Mouse (Mus musculus) midbrain, embryonic 16.5 days (tissue): ENCODE measurements around the gene Tnfaip3. TPM values are rescaled to one million over a fixed set of nuclear protein-coding genes. Genes with fewer than 3 reads are reported as not detected.

Experiments
- ATAC-seq: fragments of 200-750 bp; cut with Nextera tagmentation; 2 replicates; pipeline ENCODE4 v1.8.0; 2017; ENCODE audit warnings: moderate TSS enrichment
- H3K27ac ChIP-seq: fragments of 300-500 bp; sonication (generic); 2 replicates; pipeline ENCODE4 v1.5.1; 2014; ENCODE audit warnings: mild to moderate bottlenecking, low read length, mixed read lengths
- H3K27me3 ChIP-seq: fragments of 300-500 bp; sonication (generic); 2 replicates; pipeline ENCODE4 v1.6.1; 2014; ENCODE audit warnings: low read depth, low read length, mixed read lengths; ENCODE audit not compliant: control insufficient read depth, insufficient read depth
- H3K36me3 ChIP-seq: fragments of 300-500 bp; sonication (generic); 2 replicates; pipeline ENCODE4 v1.6.1; 2014; ENCODE audit warnings: mild to moderate bottlenecking, low read length, moderate library complexity, mixed read lengths; ENCODE audit not compliant: control insufficient read depth, insufficient read depth
- H3K4me1 ChIP-seq: fragments of 300-500 bp; sonication (generic); 2 replicates; pipeline ENCODE4 v1.6.1; 2014; ENCODE audit warnings: mild to moderate bottlenecking, low read length, mixed read lengths; ENCODE audit not compliant: control insufficient read depth, insufficient read depth
- H3K4me2 ChIP-seq: fragments of 300-500 bp; sonication (generic); 2 replicates; pipeline ENCODE4 v1.6.1; 2014; ENCODE audit warnings: mild to moderate bottlenecking, low read length, mixed read lengths
- H3K4me3 ChIP-seq: fragments of 300-500 bp; sonication (generic); 2 replicates; pipeline ENCODE4 v1.5.1; 2014; ENCODE audit warnings: low read depth, mild to moderate bottlenecking, low read length, moderate library complexity, mixed read lengths
- H3K9ac ChIP-seq: fragments of 300-500 bp; sonication (generic); 2 replicates; pipeline ENCODE4 v1.6.1; 2014; ENCODE audit warnings: low read depth, low read length, mixed read lengths
- H3K9me3 ChIP-seq: fragments of 300-500 bp; sonication (generic); replicated peaks from 2 replicates; pipeline ENCODE4 v1.6.1; 2014; ENCODE audit warnings: mild to moderate bottlenecking, low read length, mixed read lengths; ENCODE audit not compliant: control insufficient read depth, poor library complexity, severe bottlenecking
- WGBS: fragments of 180-500 bp; shearing (Covaris S2); extraction: QIAGEN DNeasy Blood & Tissue Kit; methylation state at CpG from one replicate; pipeline ENCODE4 v1.1.7; 2014; 5-methylcytosine and 5-hydroxymethylcytosine counted together
- polyA plus RNA-seq: library from polyadenylated mRNA; unstranded; fragments of >200 nt; fragmentation: Nextera tagmentation; extraction: Ambion mirVana; gene quantifications from 2 replicates; pipeline ENCODE4 v1.2.1, GENCODE M21; 2015

Tnfaip3 gene
- polyA plus RNA-seq, 1 experiment from 2014 or later: 3.4 TPM

- Histone ChIP-seq H3K9me3 (no peaks in the 10 kb centered on the region), H3K4me1 (no peaks in the 10 kb centered on the region), H3K4me3 (no peak overlapping the region), H3K4me2 (no peak overlapping the region), H3K27me3 (no peaks in the 10 kb centered on the region), H3K36me3 (no peaks in the 10 kb centered on the region), H3K9ac (no peak overlapping the region), H3K27ac (no peak overlapping the region)
- WGBS: 90% methylated on average over 9 of the region's 9 CpGs
- no peak for ATAC-seq
These were observed 29.5 kb upstream of the Tnfaip3 start for GRCm38 (mm10) chr10:19044765-19045516.

GRCm38 (mm10) chr10:19043529-19044262 lies 28.2 kb upstream of the Tnfaip3 start:
- ATAC-seq: no peak
- Histone ChIP-seq H3K27ac (no peak overlapping the region), H3K4me3 (no peak overlapping the region), H3K36me3 (no peaks in the 10 kb centered on the region), H3K9ac (no peak overlapping the region), H3K4me1 (no peaks in the 10 kb centered on the region), H3K9me3 (no peaks in the 10 kb centered on the region), H3K27me3 (no peaks in the 10 kb centered on the region), H3K4me2 (no peak overlapping the region)
- 66% methylated on average over 4 of the region's 4 CpGs for WGBS

GRCm38 (mm10) chr10:19040147-19040546 lies 24.7 kb upstream of the Tnfaip3 start:
- no peak overlapping the region for H3K9ac ChIP-seq
- WGBS: 94% methylated on average over 2 of the region's 2 CpGs
- no peaks in the 10 kb centered on the region for H3K36me3 ChIP-seq
- H3K9me3 ChIP-seq: no peaks in the 10 kb centered on the region
- no peaks in the 10 kb centered on the region for H3K4me1 ChIP-seq
- no peak overlapping the region for H3K4me3 ChIP-seq
- H3K27me3 ChIP-seq: no peaks in the 10 kb centered on the region
- no peak for ATAC-seq
- H3K27ac ChIP-seq: no peak overlapping the region
- H3K4me2 ChIP-seq: no peak overlapping the region

- H3K4me1 ChIP-seq: no peaks in the 10 kb centered on the region
- no peak for ATAC-seq
- H3K9me3 ChIP-seq: no peaks in the 10 kb centered on the region
- no peak overlapping the region for H3K27ac ChIP-seq
- no peak overlapping the region for H3K4me3 ChIP-seq
- no peaks in the 10 kb centered on the region for H3K27me3 ChIP-seq
- 90% methylated on average over 3 of the region's 3 CpGs for WGBS
- no peaks in the 10 kb centered on the region for H3K36me3 ChIP-seq
- no peak overlapping the region for H3K9ac ChIP-seq
- no peak overlapping the region for H3K4me2 ChIP-seq
These were observed 19.3 kb upstream of the Tnfaip3 start for GRCm38 (mm10) chr10:19034764-19035163.

- no peak overlapping the region for H3K27ac ChIP-seq
- no peaks in the 10 kb centered on the region for H3K9me3 ChIP-seq
- H3K4me1 ChIP-seq: no peaks in the 10 kb centered on the region
- H3K27me3 ChIP-seq: no peaks in the 10 kb centered on the region
- ATAC-seq: no peak
- 87% methylated on average over 1 of the region's 1 CpGs for WGBS
- no peak overlapping the region for H3K9ac ChIP-seq
- no peak overlapping the region for H3K4me3 ChIP-seq
- no peak overlapping the region for H3K4me2 ChIP-seq
- no peaks in the 10 kb centered on the region for H3K36me3 ChIP-seq
These were observed 18.2 kb upstream of the Tnfaip3 start for GRCm38 (mm10) chr10:19033696-19034095.

GRCm38 (mm10) chr10:19031875-19032274 lies 16.4 kb upstream of the Tnfaip3 start:
- Histone ChIP-seq H3K27ac (no peak overlapping the region), H3K27me3 (no peaks in the 10 kb centered on the region), H3K4me3 (no peak overlapping the region), H3K36me3 (no peaks in the 10 kb centered on the region), H3K4me2 (no peak overlapping the region), H3K9ac (no peak overlapping the region), H3K4me1 (no peaks in the 10 kb centered on the region), H3K9me3 (no peaks in the 10 kb centered on the region)
- no peak for ATAC-seq

GRCm38 (mm10) chr10:19030628-19031027 lies 15.2 kb upstream of the Tnfaip3 start:
- WGBS: 72% methylated on average over 2 of the region's 2 CpGs
- Histone ChIP-seq H3K9ac (no peak overlapping the region), H3K4me3 (no peak overlapping the region), H3K27me3 (no peaks in the 10 kb centered on the region), H3K36me3 (no peaks in the 10 kb centered on the region), H3K9me3 (no peaks in the 10 kb centered on the region), H3K27ac (no peak overlapping the region), H3K4me2 (no peak overlapping the region), H3K4me1 (no peaks in the 10 kb centered on the region)
- no peak for ATAC-seq

GRCm38 (mm10) chr10:19026710-19027109 lies 11.3 kb upstream of the Tnfaip3 start:
- Histone ChIP-seq H3K4me2 (no peak overlapping the region), H3K4me3 (no peak overlapping the region), H3K4me1 (no peaks in the 10 kb centered on the region), H3K9me3 (no peaks in the 10 kb centered on the region), H3K9ac (no peak overlapping the region), H3K36me3 (no peaks in the 10 kb centered on the region), H3K27ac (no peak overlapping the region), H3K27me3 (no peaks in the 10 kb centered on the region)
- no peak for ATAC-seq
- WGBS: 95% methylated on average over 5 of the region's 5 CpGs

- Histone ChIP-seq H3K36me3 (no peaks in the 10 kb centered on the region), H3K4me3 (no peak overlapping the region), H3K9me3 (no peaks in the 10 kb centered on the region), H3K4me1 (no peaks in the 10 kb centered on the region), H3K27ac (no peak overlapping the region), H3K9ac (no peak overlapping the region), H3K4me2 (no peak overlapping the region), H3K27me3 (no peaks in the 10 kb centered on the region)
- WGBS: 89% methylated on average over 5 of the region's 5 CpGs
- no peak for ATAC-seq
These were observed 8.9 kb upstream of the Tnfaip3 start for GRCm38 (mm10) chr10:19024353-19024752.
